Mouse (Mus musculus) forebrain, postnatal 0 days (tissue): ENCODE results near the gene Olfr1347. TPM values are rescaled to one million over a fixed set of nuclear protein-coding genes. Genes with fewer than 3 reads are reported as not detected.
"Not testable (repeated sequence)": the region's sequence is repeated elsewhere in the genome, so short reads cannot be mapped to it uniquely, and the experiment has no call there.

Source experiments
- ATAC-seq: fragments of 200-750 bp; cut with Nextera tagmentation; 2 replicates; pipeline ENCODE4 v1.8.0; 2017; ENCODE audit warnings: mild to moderate bottlenecking, moderate library complexity
- DNase-seq: peaks from one replicate; pipeline ENCODE4 v3.0.0-alpha.2; 2015
- H3K27ac ChIP-seq: fragments of 300-500 bp; sonication (generic); 2 replicates; pipeline ENCODE4 v1.5.1; 2014; ENCODE audit warnings: low read depth, mild to moderate bottlenecking, antibody characterized with exemption, low read length, moderate library complexity, mixed read lengths
- H3K27me3 ChIP-seq: fragments of 300-500 bp; sonication (generic); 2 replicates; pipeline ENCODE4 v1.6.1; 2014; ENCODE audit warnings: mild to moderate bottlenecking, low read length, mixed read lengths; ENCODE audit not compliant: insufficient read depth
- H3K36me3 ChIP-seq: fragments of 300-500 bp; sonication (generic); 2 replicates; pipeline ENCODE4 v1.6.1; 2014; ENCODE audit warnings: mild to moderate bottlenecking, moderate library complexity; ENCODE audit not compliant: insufficient read depth
- H3K4me1 ChIP-seq: fragments of 300-500 bp; sonication (generic); 2 replicates; pipeline ENCODE4 v1.6.1; 2014; ENCODE audit warnings: antibody characterized with exemption; ENCODE audit not compliant: insufficient read depth
- H3K4me2 ChIP-seq: fragments of 300-500 bp; sonication (generic); 2 replicates; pipeline ENCODE4 v1.6.1; 2014; ENCODE audit warnings: low read depth, mild to moderate bottlenecking, moderate library complexity
- H3K4me3 ChIP-seq: fragments of 300-500 bp; sonication (generic); 2 replicates; pipeline ENCODE4 v1.5.1; 2014; ENCODE audit warnings: low read depth, low read length, mixed read lengths
- H3K9ac ChIP-seq: fragments of 300-500 bp; sonication (generic); 2 replicates; pipeline ENCODE4 v1.6.1; 2014; ENCODE audit warnings: mild to moderate bottlenecking
- H3K9me3 ChIP-seq: fragments of 300-500 bp; sonication (generic); 2 replicates; pipeline ENCODE4 v1.6.1; 2016; ENCODE audit warnings: low read length
- CTCF ChIP-seq: sonication (generic); IDR thresholded peaks from 2 replicates; pipeline ENCODE4 v1.5.1; 2016; ENCODE audit warnings: antibody characterized with exemption, control low read depth, low read depth
- WGBS: fragments of 180-500 bp; shearing (Covaris S2); extraction: QIAGEN DNeasy Blood & Tissue Kit; methylation state at CpG from one replicate; pipeline ENCODE4 v1.1.7; 2014; 5-methylcytosine and 5-hydroxymethylcytosine counted together
- polyA plus RNA-seq: library from polyadenylated mRNA; unstranded; fragments of >200 nt; fragmentation: Nextera tagmentation; extraction: Ambion mirVana; gene quantifications from 2 replicates; pipeline ENCODE4 v1.2.1, GENCODE M21; 2015
- total RNA-seq: library from RNA; depleted of rRNA; stranded (reverse); fragments of >200 nt; gene quantifications from 2 replicates; pipeline ENCODE4 v1.2.3, GENCODE M21; 2014; rRNA removed

Olfr1347 gene
- not detected in 2 replicates for total RNA-seq
- polyA plus RNA-seq: not detected in 2 replicates

- TF ChIP-seq CTCF: no peak
- ATAC-seq: no peak
- Histone ChIP-seq H3K9ac (no peak within 1 kb of the TSS), H3K4me1 (no peaks in the 10 kb centered on the region), H3K9me3 (0 out of 2 replicates have a peak, but pooled peaks cover 5% of the 10 kb centered on the region), H3K27me3 (no peaks in the 10 kb centered on the region), H3K4me2 (no peak within 1 kb of the TSS), H3K27ac (no peak within 1 kb of the TSS), H3K4me3 (no peak within 1 kb of the TSS), H3K36me3 (no peaks in the 10 kb centered on the region)
- 57% methylated on average over 1 of the region's 1 CpGs for WGBS
- DNase-seq: no peak
These were observed at the start of gene Olfr1347 for GRCm38 (mm10) chr7:6499655-6500054. Gene Olfr1347 (minus strand): TSS chr7:6499755.

DNA sequence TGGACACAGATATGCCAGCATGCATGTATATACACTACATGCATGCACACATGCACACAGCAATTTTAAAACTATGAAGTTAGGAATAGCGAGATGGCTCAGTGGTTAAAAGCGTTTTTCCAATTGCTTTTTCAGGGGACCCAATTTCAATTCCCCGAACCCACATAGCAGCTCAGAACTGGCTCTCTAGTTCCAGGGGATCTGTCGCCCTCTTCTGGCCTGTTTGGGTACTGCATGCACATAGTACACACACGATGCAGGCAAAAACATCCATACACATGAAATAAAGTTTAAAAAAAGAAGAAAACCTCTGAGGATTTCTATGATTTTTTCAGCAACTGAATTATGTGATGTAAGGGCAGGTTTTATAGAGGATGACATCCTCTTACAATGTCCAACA lies 26.6 kb upstream of the Olfr1347 start:
- H3K4me3 ChIP-seq: no peak overlapping the region
- H3K9ac ChIP-seq: no peak overlapping the region
- no peaks in the 10 kb centered on the region for H3K36me3 ChIP-seq
- TF ChIP-seq CTCF: peak; percentile 49
- DNase-seq (peak; percentile 0), ATAC-seq (no peak)
- H3K9me3 ChIP-seq: no peaks in the 10 kb centered on the region; the same call in 1 of the 2 replicates
- no peaks in the 10 kb centered on the region for H3K4me1 ChIP-seq
- no peaks in the 10 kb centered on the region for H3K27me3 ChIP-seq
- WGBS: 64% methylated on average over 5 of the region's 5 CpGs
- no peak overlapping the region for H3K27ac ChIP-seq
- H3K4me2 ChIP-seq: no peak overlapping the region

GRCm38 (mm10) chr7:6525001-6525400 lies 25.4 kb upstream of the Olfr1347 start:
- Histone ChIP-seq H3K9ac (no peak overlapping the region), H3K4me2 (no peak overlapping the region), H3K27me3 (no peaks in the 10 kb centered on the region), H3K4me3 (no peak overlapping the region), H3K4me1 (no peaks in the 10 kb centered on the region), H3K27ac (no peak overlapping the region), H3K9me3 (no peaks in the 10 kb centered on the region; the same call in 1 of the 2 replicates), H3K36me3 (no peaks in the 10 kb centered on the region)
- DNase-seq (no peak), ATAC-seq (no peak)
- no peak for TF ChIP-seq CTCF
- WGBS: 68% methylated on average over 3 of the region's 3 CpGs

DNA sequence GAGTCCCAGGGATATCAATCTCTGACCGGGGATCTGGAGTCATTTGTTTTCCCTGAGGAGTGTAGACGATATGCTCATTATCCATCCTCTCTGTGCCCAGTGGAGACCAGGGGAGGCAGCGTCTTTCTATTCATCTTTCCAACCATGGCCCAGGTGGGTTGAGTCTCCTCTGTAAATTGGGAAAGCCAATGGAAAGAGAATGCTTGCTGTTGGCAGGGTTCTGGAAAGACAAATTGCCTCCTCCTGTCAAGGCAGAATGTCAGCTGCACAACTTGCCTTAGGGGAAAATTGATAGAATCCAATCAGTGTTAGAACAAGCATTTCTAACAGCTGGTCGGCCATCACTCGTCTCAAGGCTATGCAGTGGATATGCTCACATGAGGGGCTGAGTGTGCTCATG lies 23.3 kb upstream of the Olfr1347 start, which contains the start of gene Olfr1349:
Olfr1349 (minus strand) TSS at position 101 of the 400 bp plus-strand sequence.
- Histone ChIP-seq H3K4me2 (no peak within 1 kb of the TSS), H3K36me3 (no peaks in the 10 kb centered on the region), H3K27ac (no peak within 1 kb of the TSS), H3K9ac (no peak within 1 kb of the TSS), H3K9me3 (no peaks in the 10 kb centered on the region; the same call in 1 of the 2 replicates), H3K4me1 (no peaks in the 10 kb centered on the region), H3K4me3 (no peak within 1 kb of the TSS), H3K27me3 (no peaks in the 10 kb centered on the region)
- no peak for TF ChIP-seq CTCF
- ATAC-seq (no peak), DNase-seq (no peak)
- 83% methylated on average over 5 of the region's 5 CpGs for WGBS

- Histone ChIP-seq H3K9ac (no peak overlapping the region), H3K4me1 (no peaks in the 10 kb centered on the region), H3K4me2 (no peak overlapping the region), H3K36me3 (no peaks in the 10 kb centered on the region), H3K27ac (no peak overlapping the region), H3K9me3 (no peaks in the 10 kb centered on the region; the same call in 1 of the 2 replicates), H3K27me3 (no peaks in the 10 kb centered on the region), H3K4me3 (no peak overlapping the region)
- WGBS: 20% methylated on average over 1 of the region's 1 CpGs
- DNase-seq: no peak
- ATAC-seq: no peak
- TF ChIP-seq CTCF: no peak
These were observed 22.1 kb upstream of the Olfr1347 start for GRCm38 (mm10) chr7:6521666-6522065.

GRCm38 (mm10) chr7:6508648-6509047 lies 9.1 kb upstream of the Olfr1347 start, which contains the start of gene Olfr1348:
Gene Olfr1348 (minus strand): TSS chr7:6508748.
- Histone ChIP-seq H3K36me3 (no peaks in the 10 kb centered on the region), H3K9me3 (0 out of 2 replicates have a peak, but pooled peaks cover 5% of the 10 kb centered on the region), H3K27ac (no peak within 1 kb of the TSS), H3K4me3 (no peak within 1 kb of the TSS), H3K4me1 (no peaks in the 10 kb centered on the region), H3K9ac (no peak within 1 kb of the TSS), H3K4me2 (no peak within 1 kb of the TSS), H3K27me3 (no peaks in the 10 kb centered on the region)
- WGBS: 97% methylated on average over 1 of the region's 1 CpGs
- no peak for TF ChIP-seq CTCF
- no peak for DNase-seq
- ATAC-seq: no peak

DNA sequence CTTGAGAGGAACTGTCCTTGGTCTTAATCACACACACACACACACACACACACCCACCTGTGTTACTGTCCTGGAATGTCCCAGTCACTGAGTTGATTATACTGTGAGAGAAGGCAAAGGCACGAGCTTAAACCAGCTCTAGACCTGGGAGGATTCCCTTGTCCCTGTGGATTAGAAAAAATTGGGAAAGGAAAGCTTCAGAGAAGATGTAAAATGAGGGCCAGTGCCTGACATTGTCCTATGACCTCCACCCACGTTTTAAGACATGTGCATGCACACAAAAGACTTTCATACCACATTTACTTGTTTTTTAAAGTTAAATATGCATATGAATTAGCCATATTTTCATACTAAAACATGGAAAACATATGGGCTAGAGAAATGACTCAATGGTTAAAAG lies 12.7 kb downstream of the Olfr1347 start, which contains the start of gene Olfr5:
Olfr5 (minus strand) TSS at position 101 of the 400 bp plus-strand sequence.
- H3K4me2 ChIP-seq: no peak within 1 kb of the TSS
- H3K9me3 ChIP-seq: no peaks in the 10 kb centered on the region
- H3K4me1 ChIP-seq: no peaks in the 10 kb centered on the region
- WGBS: 15% methylated on average over 2 of the region's 2 CpGs
- no peak within 1 kb of the TSS for H3K27ac ChIP-seq
- no peak within 1 kb of the TSS for H3K9ac ChIP-seq
- no peak for ATAC-seq
- no peak for DNase-seq
- no peaks in the 10 kb centered on the region for H3K36me3 ChIP-seq
- no peak within 1 kb of the TSS for H3K4me3 ChIP-seq
- TF ChIP-seq CTCF: no peak
- H3K27me3 ChIP-seq: no peaks in the 10 kb centered on the region

DNA sequence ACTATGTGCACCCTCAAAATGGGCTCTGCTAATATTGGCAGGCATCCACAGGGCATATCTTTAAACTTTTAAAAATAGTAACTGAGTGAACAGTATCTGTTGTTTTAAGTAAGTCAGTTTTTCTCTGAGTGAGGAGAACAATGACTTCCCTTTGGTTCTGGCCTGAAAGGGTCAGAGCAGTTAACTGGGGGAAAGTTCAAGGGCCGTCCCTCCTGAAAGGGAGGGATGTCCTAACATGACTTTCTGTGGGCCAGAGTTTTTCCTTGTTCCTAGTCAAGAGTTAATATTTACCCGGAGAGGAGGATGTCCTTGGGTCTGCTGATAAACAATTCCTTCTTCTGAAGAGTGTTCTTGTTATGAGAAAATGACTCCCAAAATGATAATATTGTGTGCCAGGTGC lies 21.9 kb downstream of the Olfr1347 start:
- not testable (repeated sequence) for H3K36me3 ChIP-seq, H3K9me3 ChIP-seq, H3K27ac ChIP-seq, H3K4me3 ChIP-seq, H3K27me3 ChIP-seq, H3K9ac ChIP-seq, H3K4me1 ChIP-seq, DNase-seq, ATAC-seq, H3K4me2 ChIP-seq
- 84% methylated on average over 2 of the region's 2 CpGs for WGBS
